Mouse (Mus musculus): ENCODE measurements around the gene Fam209.

The Fam209 gene

DNA sequence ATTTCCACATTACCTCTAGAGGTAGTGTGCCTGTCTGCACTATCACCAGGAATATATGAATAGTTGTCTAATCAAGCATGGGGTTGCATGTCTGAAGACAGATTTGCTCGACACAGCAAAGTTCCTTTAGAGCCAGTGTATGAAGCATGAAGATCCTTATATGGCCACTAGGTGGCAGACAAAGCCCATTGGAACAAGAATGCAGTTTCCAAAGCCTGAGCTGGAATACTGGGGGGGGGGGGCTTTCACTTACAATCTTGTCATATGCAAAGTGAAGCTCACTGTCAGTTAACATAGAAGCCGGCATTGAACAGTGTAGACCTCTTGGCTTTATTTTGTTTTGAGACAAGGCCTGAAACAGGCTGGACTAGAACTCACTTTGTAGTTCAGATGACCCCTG is 5.5 kb downstream of the Fam209 start:
- DNase-seq: peak in 1 of 2 experiments; percentile 64

GRCm38 (mm10) chr2:172480296-172480695 is 8.0 kb downstream of the Fam209 start:
- no peak for DNase-seq

DNA sequence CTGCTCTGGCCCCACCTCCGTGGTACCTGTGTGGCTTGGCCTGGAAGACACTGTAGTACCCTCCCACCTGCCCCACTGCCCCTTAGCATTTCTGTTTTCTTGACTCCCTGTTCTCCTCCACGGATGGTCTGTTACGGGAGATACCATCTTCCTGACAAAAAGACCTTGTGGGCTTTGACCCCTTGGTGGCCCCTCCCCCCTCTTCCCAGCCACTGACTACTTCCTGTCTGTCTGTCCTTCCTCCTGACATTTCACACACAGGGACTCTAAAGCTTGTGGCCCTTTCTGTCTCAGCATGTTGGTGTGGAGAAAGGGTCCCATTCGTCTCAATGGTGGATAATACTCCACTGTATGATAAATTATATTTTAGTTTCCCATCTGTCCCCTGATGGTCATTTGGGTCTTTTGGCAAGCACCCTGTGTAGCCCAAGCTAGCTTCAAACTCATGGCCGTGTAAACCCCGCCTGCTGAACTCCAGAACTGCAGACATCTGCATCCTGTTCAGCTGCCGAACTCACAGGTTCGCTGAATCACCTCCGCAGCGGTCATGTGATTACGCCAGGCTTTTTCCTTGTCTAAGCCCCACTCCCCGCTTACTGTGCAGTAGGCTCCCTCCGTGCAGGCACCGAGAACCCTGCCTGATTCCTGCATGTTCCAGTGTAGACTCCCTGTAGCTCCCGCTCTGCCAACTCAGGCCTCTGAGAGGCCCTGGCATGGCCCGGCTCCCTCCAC is 9.5 kb downstream of the Fam209 start:
- DNase-seq: no peak

GRCm38 (mm10) chr2:172483766-172484413 is 11.6 kb downstream of the Fam209 start:
- DNase-seq: no peak

DNA sequence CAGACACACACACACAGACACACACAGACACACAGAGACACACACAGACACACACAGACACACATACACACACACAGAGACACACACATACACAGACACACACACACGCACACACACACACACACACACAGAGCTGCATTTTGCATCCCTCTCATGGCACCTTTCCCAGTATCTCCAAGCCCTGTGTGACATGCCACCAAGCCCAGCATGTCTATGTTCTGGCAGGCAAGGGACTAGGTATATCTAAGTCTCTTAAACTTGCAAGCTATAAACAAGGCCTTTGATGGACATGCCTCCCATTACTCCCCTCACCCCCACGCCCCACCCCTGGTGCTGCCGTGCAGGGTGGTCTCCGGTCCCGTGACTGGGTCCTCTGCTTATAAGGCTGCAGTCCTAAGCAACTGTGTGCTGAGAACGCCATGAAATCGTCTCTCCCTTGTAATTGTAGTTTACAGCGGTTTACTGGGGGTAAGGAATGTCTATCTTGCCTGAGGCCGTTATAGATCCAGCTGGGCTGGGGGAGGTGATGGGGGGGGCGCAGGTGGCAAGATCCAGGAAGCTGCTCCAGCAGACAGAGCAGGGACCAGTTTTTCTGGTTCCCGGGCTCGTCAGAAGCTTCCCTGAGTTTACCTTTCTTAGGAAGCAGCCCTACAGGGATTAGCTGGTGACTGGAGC is 12.5 kb downstream of the Fam209 start:
- DNase-seq: no peak

GRCm38 (mm10) chr2:172496736-172497345 is 24.5 kb downstream of the Fam209 start:
- DNase-seq: peak; percentile 20 to 63

DNA sequence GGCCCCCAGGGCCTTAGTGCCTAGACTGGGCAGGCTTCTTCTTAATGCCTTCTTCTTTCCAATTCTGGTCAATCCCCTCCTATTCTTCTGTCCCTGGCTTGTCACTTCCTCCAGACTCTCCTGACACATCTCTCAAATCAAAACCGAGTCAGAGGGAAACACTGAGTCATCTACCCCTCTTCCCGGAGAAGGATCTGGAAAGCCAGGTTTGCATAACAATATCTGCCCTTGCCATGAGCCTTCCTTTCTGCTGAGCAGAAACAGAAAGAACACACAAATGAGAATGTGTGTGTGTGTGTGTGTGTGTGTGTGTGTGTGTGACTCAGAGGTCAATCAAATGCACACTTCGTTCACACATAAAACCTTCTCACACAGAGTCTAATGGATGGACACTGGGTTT is 26.5 kb downstream of the Fam209 start:
- no peak for DNase-seq

- DNase-seq: no peak
These were observed 28.5 kb downstream of the Fam209 start for GRCm38 (mm10) chr2:172500752-172501316.

DNA sequence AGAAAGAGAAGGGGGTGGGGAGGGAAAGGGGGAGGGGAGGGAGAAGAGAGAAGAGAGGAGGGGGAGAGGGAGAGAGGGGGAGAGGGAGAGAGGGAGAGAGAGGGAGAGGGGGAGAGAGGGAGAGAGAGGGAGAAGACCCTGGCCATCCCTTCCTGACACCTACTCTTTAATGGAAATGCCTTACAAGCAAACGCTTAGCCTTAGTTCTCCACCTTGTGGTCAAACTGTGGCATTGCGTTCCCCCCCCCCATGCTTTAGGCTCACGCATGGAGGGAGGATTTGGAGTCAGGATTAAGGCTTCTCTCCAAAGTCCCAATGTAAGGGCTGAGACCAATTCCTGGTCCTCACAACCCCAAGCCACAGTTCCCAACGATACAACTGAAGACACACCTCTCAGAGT is 29.0 kb downstream of the Fam209 start:
- peak in 1 of 2 experiments; percentile 28 for DNase-seq

GRCm38 (mm10) chr2:172502168-172502567 is 29.8 kb downstream of the Fam209 start:
- DNase-seq: no peak

GRCm38 (mm10) chr2:172506121-172506520 is 33.8 kb downstream of the Fam209 start:
- DNase-seq: peak; percentile 75 to 76

DNA sequence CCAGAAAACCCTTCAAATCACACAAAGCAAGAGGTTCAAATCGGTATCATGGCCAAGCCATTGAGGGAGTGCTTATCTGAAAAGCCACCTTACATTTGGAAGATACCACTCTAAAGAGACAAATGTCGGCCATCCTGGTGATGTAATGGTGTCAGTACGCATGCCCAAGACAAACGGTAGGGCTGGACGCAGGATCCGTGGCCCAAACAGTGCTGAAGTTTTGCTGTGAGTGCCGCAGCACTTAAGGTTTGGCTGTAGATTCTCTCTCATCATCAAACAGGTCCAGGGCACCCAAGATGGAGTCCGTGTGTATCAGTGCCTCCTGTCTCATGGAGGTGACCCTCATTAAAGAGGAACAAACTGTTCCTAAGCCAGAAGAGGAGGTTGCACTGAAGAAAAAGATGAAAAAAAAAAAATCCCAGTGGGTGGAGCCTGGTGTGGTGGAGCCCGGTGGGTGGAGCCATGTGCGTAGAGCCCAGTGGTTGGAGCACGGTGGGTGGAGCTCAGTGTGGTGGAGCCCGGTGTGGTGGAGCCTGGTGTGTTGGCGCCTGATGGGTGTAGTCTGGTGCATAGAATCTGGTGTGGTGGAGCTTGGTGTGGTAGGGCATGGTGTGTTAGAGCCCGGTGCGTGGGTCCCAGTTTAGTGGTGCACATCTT is 37.9 kb downstream of the Fam209 start:
- DNase-seq: no peak

- DNase-seq: no peak
These were observed 38.6 kb downstream of the Fam209 start for GRCm38 (mm10) chr2:172510899-172511298.

- no peak for DNase-seq
These were observed 44.2 kb downstream of the Fam209 start for GRCm38 (mm10) chr2:172516407-172516992.

- DNase-seq: no peak
These were observed 48.5 kb downstream of the Fam209 start for GRCm38 (mm10) chr2:172520616-172521371.

DNA sequence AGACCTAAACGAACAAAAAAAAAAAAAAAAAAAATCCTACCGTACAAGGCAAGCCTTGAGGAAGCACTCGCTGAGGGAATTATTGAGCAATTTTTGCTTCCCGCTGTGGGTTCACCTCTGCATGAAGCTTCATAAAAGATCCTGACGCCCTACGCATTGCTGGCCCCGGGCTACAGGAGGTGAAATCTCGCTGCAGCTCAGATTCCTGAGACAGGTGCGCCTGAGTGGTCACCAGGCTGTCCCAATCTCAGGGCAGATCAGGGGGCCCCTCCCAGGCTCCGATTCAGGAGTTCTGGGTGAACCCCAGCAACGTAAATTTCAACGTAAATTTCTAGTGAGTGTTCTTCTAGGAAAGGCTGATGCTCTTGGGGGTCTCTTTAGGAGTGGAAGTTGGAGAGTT is 50.2 kb downstream of the Fam209 start:
- DNase-seq: no peak

Data from kidney, postnatal 25 days (tissue).